In the genomic region with DNA sequence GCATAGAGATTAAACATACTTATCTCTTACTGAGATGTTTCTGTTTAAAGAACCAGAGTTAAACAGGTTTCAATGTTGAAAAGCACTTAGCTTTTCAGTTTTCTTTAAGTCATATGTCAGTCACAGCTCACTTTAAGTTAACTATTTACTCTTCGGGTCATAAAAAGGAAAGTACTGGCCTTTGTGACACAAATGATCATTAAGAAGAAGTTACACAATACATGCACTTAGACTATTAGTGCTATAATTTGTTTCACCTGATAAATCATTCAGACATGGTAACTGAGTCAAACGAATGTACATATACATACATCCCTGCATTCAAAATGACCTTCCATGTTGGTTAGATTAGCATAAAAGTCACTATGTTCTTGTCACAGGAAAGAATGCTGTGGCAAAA, we compare ENCODE assay signal across 36 mouse cellular contexts. TPM values are rescaled to one million over a fixed set of nuclear protein-coding genes. Genes with fewer than 3 reads are reported as not detected.
"Had no signal": no experiment of that assay in that cellular context is flagged by ENCODE, and none has a peak within 500 bp of the region (broad histone marks: within the 10 kb centered on the region; RNA-seq: fewer than 3 reads in every experiment).

No protein-coding gene starts in this region.

- H3K27me3 ChIP-seq: limb, embryonic 12.5 days; limb, embryonic 13.5 days; limb, embryonic 15.5 days; liver, embryonic 12.5 days; liver, embryonic 13.5 days; liver, embryonic 15.5 days; lung, embryonic 15.5 days; megakaryocyte, embryonic 14.5 days; midbrain, embryonic 12.5 days; midbrain, embryonic 13.5 days; midbrain, embryonic 15.5 days had no signal

- H3K4me3 ChIP-seq: left cerebral cortex, adult 2 months; limb, embryonic 10.5 days; limb, embryonic 12.5 days; limb, embryonic 13.5 days; limb, embryonic 15.5 days; liver, embryonic 12.5 days; liver, embryonic 13.5 days; liver, embryonic 15.5 days; lung, embryonic 15.5 days; megakaryocyte, embryonic 14.5 days; midbrain, embryonic 10.5 days; midbrain, embryonic 12.5 days; midbrain, embryonic 13.5 days; midbrain, embryonic 15.5 days; myocyte had no signal

- H3K4me2 ChIP-seq: limb, embryonic 12.5 days; limb, embryonic 13.5 days; limb, embryonic 15.5 days; liver, embryonic 11.5 days; liver, embryonic 12.5 days; liver, embryonic 13.5 days; liver, embryonic 15.5 days; lung, embryonic 14.5 days; lung, embryonic 15.5 days; midbrain, embryonic 11.5 days; midbrain, embryonic 12.5 days; midbrain, embryonic 13.5 days; midbrain, embryonic 15.5 days had no signal

- H3K27ac ChIP-seq: left cerebral cortex, adult 2 months; limb, embryonic 10.5 days; limb, embryonic 12.5 days; limb, embryonic 13.5 days; limb, embryonic 15.5 days; liver, embryonic 12.5 days; liver, embryonic 13.5 days; liver, embryonic 14.5 days; liver, embryonic 15.5 days; lung, embryonic 15.5 days; macrophage; midbrain, embryonic 10.5 days; midbrain, embryonic 12.5 days; midbrain, embryonic 13.5 days; midbrain, embryonic 15.5 days had no signal

- ATAC-seq: liver, embryonic 12.5 days; liver, postnatal 0 days; lung, postnatal 0 days; midbrain, embryonic 13.5 days; midbrain, embryonic 15.5 days; midbrain, embryonic 16.5 days had no signal

- H3K9ac ChIP-seq: limb, embryonic 12.5 days; limb, embryonic 13.5 days; limb, embryonic 15.5 days; liver, embryonic 12.5 days; liver, embryonic 13.5 days; liver, embryonic 14.5 days; liver, embryonic 15.5 days; liver, postnatal 0 days; lung, embryonic 14.5 days; lung, embryonic 15.5 days; midbrain, embryonic 12.5 days; midbrain, embryonic 13.5 days; midbrain, embryonic 15.5 days had no signal

- DNase-seq: left cerebral cortex, postnatal 4 days; liver; liver, embryonic 13.5 days; liver, postnatal 0 days; lung, adult 18-20 months; lung, adult 2 months; lung, embryonic 14.5 days; lung, postnatal 10 days; lung, postnatal 14 days; lung, postnatal 36 days; lung, postnatal 4 days; midbrain, embryonic 14.5 days had no signal

- H3K36me3 ChIP-seq: limb, embryonic 10.5 days; limb, embryonic 12.5 days; limb, embryonic 13.5 days; limb, embryonic 15.5 days; liver, embryonic 12.5 days; liver, embryonic 13.5 days; liver, embryonic 15.5 days; lung, embryonic 15.5 days; midbrain, embryonic 10.5 days; midbrain, embryonic 12.5 days; midbrain, embryonic 13.5 days; midbrain, embryonic 15.5 days had no signal

- H3K9me3 ChIP-seq: limb, embryonic 10.5 days; limb, embryonic 12.5 days; limb, embryonic 13.5 days; limb, embryonic 15.5 days; liver, embryonic 12.5 days; liver, embryonic 13.5 days; liver, embryonic 15.5 days; lung, embryonic 15.5 days; megakaryocyte, embryonic 14.5 days; midbrain, embryonic 10.5 days; midbrain, embryonic 12.5 days; midbrain, embryonic 13.5 days; midbrain, embryonic 15.5 days had no signal

- H3K4me1 ChIP-seq: limb, embryonic 12.5 days; limb, embryonic 13.5 days; limb, embryonic 15.5 days; liver, embryonic 12.5 days; liver, embryonic 13.5 days; liver, embryonic 15.5 days; lung, embryonic 15.5 days; megakaryocyte, embryonic 14.5 days; midbrain, embryonic 12.5 days; midbrain, embryonic 13.5 days; midbrain, embryonic 15.5 days had no signal

RNA-seq across cellular contexts. Expression of a gene that starts 58.3 kb away (rescaled TPM):
- polyA plus RNA-seq: limb, embryonic 10.5 days; limb, embryonic 12.5 days; limb, embryonic 13.5 days; limb, embryonic 14.5 days; limb, embryonic 15.5 days; liver, adult 2 months; liver, embryonic 11.5 days; liver, embryonic 12.5 days; liver, embryonic 13.5 days; liver, embryonic 14.5 days; liver, embryonic 15.5 days; liver, embryonic 16.5 days; liver, postnatal 0 days; lung, adult 2 months; lung, embryonic 14.5 days; lung, embryonic 15.5 days; lung, embryonic 16.5 days; lung, postnatal 0 days; macrophage; midbrain, embryonic 12.5 days; midbrain, embryonic 13.5 days; midbrain, embryonic 14.5 days; midbrain, embryonic 15.5 days; myocyte had no signal
